Mouse (Mus musculus): Measurements from ENCODE around the gene Mars2. TPM values are rescaled to one million over a fixed set of nuclear protein-coding genes. Genes with fewer than 3 reads are reported as not detected.

Mars2 gene
- 0.91 and 1.3 TPM in 2 replicates for polyA plus RNA-seq (2012; rRNA removed)

GRCm38 (mm10) chr1:55236890-55237642 is at the start of gene Mars2:
TSS of gene Mars2 (plus strand) at chr1:55237177.

GRCm38 (mm10) chr1:55226011-55226857 is 10.7 kb upstream of the Mars2 start, which contains the start of gene Rftn2:
TSS of gene Rftn2 (minus strand) at chr1:55226782.

Other genes starting within 250 kb of the Mars2 start
- gene Sf3b1, start 209.7 kb upstream of the Mars2 start, polyA plus RNA-seq (2012; rRNA removed), result 3.2 and 4.9 TPM in 2 replicates
- gene Coq10b, start 184.4 kb upstream of the Mars2 start, polyA plus RNA-seq (2012; rRNA removed), result 3.3 and 4.0 TPM in 2 replicates
- 9.0 and 11.1 TPM in 2 replicates for gene Hspe1, start 149.0 kb upstream of the Mars2 start, polyA plus RNA-seq (2012; rRNA removed)
- gene Hspd1, start 148.9 kb upstream of the Mars2 start, polyA plus RNA-seq (2012; rRNA removed), result 4.1 and 5.6 TPM in 2 replicates
- 1.8 and 2.5 TPM in 2 replicates for gene Mob4, start 105.9 kb upstream of the Mars2 start, polyA plus RNA-seq (2012; rRNA removed)
- gene Rftn2, start 10.4 kb upstream of the Mars2 start, polyA plus RNA-seq (2012; rRNA removed), result 0.26 and 0.58 TPM in 2 replicates
- gene Boll, start 126.3 kb downstream of the Mars2 start, polyA plus RNA-seq (2012; rRNA removed), result not detected in 2 replicates
- gene Plcl1, start 168.7 kb downstream of the Mars2 start, polyA plus RNA-seq (2012; rRNA removed), result 0.57 and 1.2 TPM in 2 replicates